Mouse (Mus musculus) embryonic fibroblast, embryonic 13.5 days (primary cell): ENCODE results near the gene Adora1.

Source experiments
- CTCF ChIP-seq: IDR thresholded peaks from 2 replicates; pipeline ENCODE4 v1.5.1; 2011; ENCODE audit warnings: mild to moderate bottlenecking, control low read depth, low read length, moderate library complexity, borderline replicate concordance; ENCODE audit not compliant: insufficient read depth
- POLR2A ChIP-seq: IDR thresholded peaks from 2 replicates; pipeline ENCODE4 v1.6.1; 2011; ENCODE audit warnings: low read depth, mild to moderate bottlenecking, control low read depth, low read length, moderate library complexity

- no peak for TF ChIP-seq CTCF
- TF ChIP-seq POLR2A = no peak
Observed at GRCm38 (mm10) chr1:134265797-134266196, 30.6 kb upstream of the Adora1 start.
